Mouse (Mus musculus): Measurements from ENCODE around the gene Rad51d.

Gene Rad51d

DNA sequence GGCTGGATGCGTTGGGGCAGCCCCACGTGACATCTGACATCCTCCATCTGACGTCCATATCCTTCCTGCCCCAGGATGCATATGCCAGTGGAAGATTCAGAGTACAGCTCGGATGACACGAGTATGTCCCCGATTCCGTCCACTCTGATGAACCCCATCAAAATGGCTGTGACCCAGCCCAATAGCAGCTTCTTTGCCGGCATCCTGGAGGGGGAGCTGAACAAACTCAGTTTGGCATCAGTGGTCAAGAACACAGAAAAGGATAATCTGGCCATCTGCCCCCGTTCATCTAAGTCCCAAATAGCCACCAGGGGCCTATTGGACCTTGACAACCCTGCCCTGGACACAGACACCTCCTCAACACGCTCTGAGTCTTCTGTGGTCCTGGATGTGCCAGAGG lies 7.1 kb upstream of the Rad51d start:
- in situ Hi-C loops (cut with MboI, MseI) = no loop called here

- in situ Hi-C loops (cut with MboI, MseI) = loop anchor here (5.0 kb wide), 2 partner anchors 145 to 265 kb away; no protein-coding TSS in a partner anchor
These were observed 1.5 kb upstream of the Rad51d start, which contains the start of gene Fndc8 for GRCm38 (mm10) chr11:82891936-82892335. Fndc8 (plus strand) TSS chr11:82892124.

DNA sequence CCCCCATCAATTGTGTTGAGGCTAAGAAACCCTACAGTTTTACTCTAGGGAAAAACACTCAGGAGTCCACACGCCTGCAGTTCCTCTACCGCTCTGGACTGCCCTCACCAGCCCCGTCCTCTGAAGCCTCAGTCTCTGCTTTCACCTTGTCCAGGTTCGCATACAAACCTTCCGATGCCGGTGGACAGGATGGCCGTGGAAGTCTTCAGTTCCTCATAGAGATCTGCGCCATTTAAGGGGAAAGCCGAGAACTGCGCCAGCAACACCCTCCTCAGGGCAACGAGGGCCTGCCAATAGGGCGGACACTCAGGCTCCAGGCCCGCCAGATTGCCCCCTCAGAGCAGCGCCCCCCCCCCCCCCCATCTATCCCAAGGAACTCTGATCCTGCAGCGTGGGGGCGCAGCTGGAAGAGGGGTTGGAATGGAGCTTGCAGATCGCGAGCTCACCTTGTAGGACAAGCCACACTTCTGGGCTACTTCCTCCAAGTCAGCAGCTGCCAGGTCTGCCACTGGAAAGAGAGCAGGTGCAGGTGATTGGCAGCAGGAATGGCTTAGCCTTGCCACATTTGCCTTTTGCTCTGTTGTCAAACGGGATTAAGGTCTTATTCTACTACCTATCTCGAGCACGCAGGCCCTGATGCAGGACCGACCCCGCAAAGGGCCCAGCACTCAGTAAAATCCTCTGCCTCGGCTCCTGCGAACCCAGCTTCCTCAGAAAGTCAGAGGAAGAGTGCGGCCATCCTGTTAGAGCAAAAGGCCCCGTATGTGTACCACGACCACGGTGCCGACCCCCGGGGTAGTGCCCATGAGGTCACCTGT lies 681 bp downstream of the Rad51d start:
- in situ Hi-C loops (cut with MboI, MseI) = loop anchor here (5.0 to 10.0 kb wide), 4 partner anchors 72 to 505 kb away; partner anchors contain the start of gene Tmem132e

DNA sequence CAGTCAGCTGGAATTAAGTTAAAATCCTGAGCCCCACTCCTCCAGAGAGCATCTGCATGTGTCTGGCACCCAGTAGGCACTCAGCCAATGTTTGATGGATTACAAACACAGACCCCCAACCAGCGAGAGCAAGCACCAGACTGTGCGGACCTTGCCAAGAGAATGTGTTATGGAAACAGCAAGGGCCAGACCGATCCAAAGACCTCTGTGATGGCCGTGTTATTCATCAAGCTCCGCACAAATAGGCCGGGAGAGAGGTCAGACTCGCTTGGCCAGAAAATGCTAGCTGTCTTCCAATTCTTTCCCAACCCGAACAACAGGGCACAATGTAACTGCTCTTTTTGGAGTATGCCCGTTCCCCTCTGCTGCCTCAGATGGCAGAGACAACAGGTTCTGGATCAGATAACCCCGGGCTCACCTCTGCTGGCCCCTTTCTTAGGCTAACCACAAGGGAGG lies 1.9 kb downstream of the Rad51d start:
- in situ Hi-C loops (cut with MboI, MseI) = loop anchor here (5.0 to 10.0 kb wide), 2 partner anchors 71 to 504 kb away; partner anchors contain the start of gene Tmem132e

DNA sequence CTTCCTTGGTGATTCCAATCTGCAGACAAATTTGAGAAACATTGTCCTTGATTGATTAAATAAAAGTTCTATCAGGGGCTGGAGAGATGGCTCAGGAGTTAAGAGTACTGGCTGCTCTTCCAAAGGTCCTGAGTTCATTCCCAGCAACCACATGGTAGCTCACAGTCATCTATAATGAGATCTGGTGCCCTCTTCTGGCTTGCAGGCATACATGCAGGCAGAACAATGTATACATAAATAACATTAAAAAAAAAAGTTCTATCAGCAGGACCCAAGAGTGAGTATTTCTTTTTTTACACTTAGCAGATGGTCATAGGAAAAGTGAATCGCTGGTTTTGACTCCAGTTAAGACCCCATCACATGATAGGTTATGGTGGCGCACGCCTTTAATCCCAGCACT lies 3.9 kb downstream of the Rad51d start:
- in situ Hi-C loops (cut with MboI, MseI) = loop anchor here (5.0 to 10.0 kb wide), 2 partner anchors 69 to 502 kb away; partner anchors contain the start of gene Tmem132e

GRCm38 (mm10) chr11:82883180-82883579 lies 7.2 kb downstream of the Rad51d start:
- in situ Hi-C loops (cut with MboI, MseI) = loop anchor here (10.0 kb wide), 1 partner anchor 498 kb away; the partner anchor contains the start of gene Tmem132e

DNA sequence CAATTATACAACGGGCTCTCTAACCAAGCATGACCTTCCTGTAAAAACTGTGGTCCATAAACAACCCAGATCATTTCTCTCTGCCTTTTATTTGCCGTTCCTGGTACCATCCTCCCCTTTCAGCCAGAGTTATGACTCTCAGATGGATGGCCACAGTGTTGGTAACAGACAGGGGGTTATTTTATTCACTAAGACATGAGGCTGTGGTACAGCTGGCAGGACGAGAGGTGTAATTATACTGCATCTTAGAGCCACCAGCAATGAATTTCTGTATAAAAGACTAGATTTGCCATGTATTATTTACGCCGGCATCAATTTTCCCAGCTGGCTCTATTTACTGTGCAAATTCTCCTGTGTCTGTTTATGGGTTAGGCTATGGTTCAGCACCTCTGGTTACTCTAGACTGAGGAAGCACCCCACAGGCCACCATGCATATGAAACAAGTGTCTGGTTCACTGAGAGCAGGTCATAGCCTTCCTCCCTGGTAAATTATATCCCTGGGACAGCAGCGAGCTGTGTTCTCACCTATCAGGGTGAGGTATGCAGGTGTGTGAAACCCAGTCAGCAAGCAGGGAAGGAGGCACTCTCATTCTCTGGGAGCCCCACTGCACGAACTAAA lies 12.6 kb downstream of the Rad51d start:
- in situ Hi-C loops (cut with MboI, MseI) = loop anchor here (5.0 kb wide), 1 partner anchor 646 kb away; no protein-coding TSS in a partner anchor

GRCm38 (mm10) chr11:82875631-82876030 lies 14.8 kb downstream of the Rad51d start:
- in situ Hi-C loops (cut with MboI, MseI) = loop anchor here (5.0 kb wide), 1 partner anchor 643 kb away; no protein-coding TSS in a partner anchor

DNA sequence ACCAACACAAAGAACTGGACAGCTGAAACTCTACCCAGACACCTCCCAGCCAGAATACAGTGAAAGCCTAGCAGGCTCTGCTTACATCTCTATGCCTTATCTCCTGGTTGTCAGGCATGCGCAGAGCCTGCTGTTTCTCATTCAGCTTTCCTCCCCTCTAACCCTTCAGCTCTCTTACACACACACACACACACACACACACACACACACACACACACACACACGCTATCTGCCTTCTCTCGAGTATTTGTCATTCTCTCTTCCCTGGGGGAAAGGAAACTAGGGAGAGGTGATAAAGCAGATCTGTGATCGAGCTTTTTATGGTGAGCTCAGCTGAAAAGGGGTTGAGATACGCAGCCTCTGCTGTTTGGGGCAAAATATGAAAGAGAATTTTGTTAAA lies 15.5 kb downstream of the Rad51d start:
- in situ Hi-C loops (cut with MboI, MseI) = loop anchor here (5.0 kb wide), 1 partner anchor 643 kb away; no protein-coding TSS in a partner anchor

- in situ Hi-C loops (cut with MboI, MseI) = no loop called here
These were observed 19.4 kb downstream of the Rad51d start, which contains the start of gene Rffl for GRCm38 (mm10) chr11:82871031-82871446. Rffl (minus strand) TSS chr11:82871210.

- in situ Hi-C loops (cut with MboI, MseI) = no loop called here
These were observed 20.0 kb downstream of the Rad51d start for GRCm38 (mm10) chr11:82870173-82871030.

GRCm38 (mm10) chr11:82869506-82870172 lies 20.8 kb downstream of the Rad51d start:
- in situ Hi-C loops (cut with MboI, MseI) = no loop called here

DNA sequence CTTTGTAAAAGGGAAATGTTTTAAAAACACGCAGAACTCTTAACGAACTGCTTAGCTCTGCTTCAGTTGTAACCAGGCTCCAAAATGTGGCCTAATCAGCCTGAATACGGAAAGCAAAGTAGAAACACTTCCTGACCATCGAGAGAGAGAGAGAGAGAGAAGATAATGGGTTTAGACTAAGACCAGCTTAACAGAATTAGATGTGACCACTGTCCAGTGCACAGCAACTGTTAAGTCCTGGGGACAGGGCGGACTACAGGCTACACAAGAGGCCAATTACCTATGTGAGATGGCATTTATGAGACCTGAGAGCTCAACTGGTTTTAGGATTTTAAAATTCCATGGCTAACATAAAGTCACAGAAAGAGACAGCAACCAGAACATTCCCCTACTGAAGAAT lies 22.5 kb downstream of the Rad51d start:
- in situ Hi-C loops (cut with MboI, MseI) = no loop called here

GRCm38 (mm10) chr11:82866850-82867564 lies 23.4 kb downstream of the Rad51d start:
- in situ Hi-C loops (cut with MboI, MseI) = no loop called here

DNA sequence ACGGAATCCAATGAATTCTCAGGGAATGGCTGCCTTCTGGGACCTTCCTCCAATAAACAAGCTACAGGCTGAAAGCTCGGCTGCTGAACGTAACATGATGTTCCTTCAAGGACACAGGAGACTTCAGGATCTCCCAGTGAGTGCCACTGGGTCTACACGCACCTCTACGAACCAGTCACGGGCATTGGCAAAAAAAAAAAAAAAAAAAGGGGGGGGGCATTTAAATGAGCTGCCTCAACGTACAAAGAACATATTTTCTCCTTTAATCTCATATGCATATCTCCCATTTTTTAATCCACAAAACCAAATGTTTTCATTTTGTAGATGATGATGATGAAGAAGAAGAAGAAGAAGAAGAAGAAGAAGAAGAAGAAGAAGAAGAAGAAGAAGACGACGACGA lies 24.5 kb downstream of the Rad51d start:
- in situ Hi-C loops (cut with MboI, MseI) = no loop called here

GRCm38 (mm10) chr11:82863488-82863931 lies 26.9 kb downstream of the Rad51d start:
- in situ Hi-C loops (cut with MboI, MseI) = no loop called here

GRCm38 (mm10) chr11:82863059-82863458 lies 27.4 kb downstream of the Rad51d start:
- in situ Hi-C loops (cut with MboI, MseI) = no loop called here

GRCm38 (mm10) chr11:82862638-82863037 lies 27.8 kb downstream of the Rad51d start:
- in situ Hi-C loops (cut with MboI, MseI) = no loop called here

DNA sequence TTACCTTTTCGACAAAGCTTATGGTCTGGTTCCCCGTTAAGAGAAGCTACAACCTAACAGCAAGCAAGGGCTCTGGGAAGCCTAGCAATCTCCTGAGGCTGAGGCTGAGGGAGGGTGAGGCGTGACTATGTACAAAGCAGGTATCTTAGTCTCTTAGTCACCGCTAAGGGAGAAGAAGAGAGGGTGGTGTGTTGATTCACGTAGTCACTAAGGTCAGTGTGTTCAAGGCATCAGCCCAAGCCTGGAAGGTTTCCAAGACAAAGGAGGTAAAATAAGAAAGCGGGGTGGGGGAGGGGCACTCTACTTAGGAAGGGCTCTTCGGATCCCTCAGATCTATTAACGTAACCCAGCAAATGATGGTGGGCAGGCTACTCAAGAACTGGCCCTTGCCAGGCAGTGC lies 28.9 kb downstream of the Rad51d start:
- in situ Hi-C loops (cut with MboI, MseI) = no loop called here

GRCm38 (mm10) chr11:82860759-82861158 lies 29.7 kb downstream of the Rad51d start:
- in situ Hi-C loops (cut with MboI, MseI) = no loop called here

Measured in regulatory T cell (primary cell).